Mouse (Mus musculus): ENCODE measurements around the gene Slc39a11. TPM values are rescaled to one million over a fixed set of nuclear protein-coding genes. Genes with fewer than 3 reads are reported as not detected.

The Slc39a11 gene
- polyA plus RNA-seq, 1 experiment from 2014 or later, result 15.7 TPM

GRCm38 (mm10) chr11:113562326-113562725 is 87.6 kb downstream of the Slc39a11 start:
- DNase-seq (ENCODE audit: low spot score), result no peak
- Histone ChIP-seq H3K27me3 (ENCODE audit: low read depth, poor library complexity, severe bottlenecking) (no peaks in the 10 kb centered on the region), H3K9me3 (replicated peaks) (no peaks in the 10 kb centered on the region), H3K27ac (no peak overlapping the region), H3K4me1 (peaks cover 15% of the 10 kb centered on the region), H3K4me3 (no peak overlapping the region), H3K36me3 (no peaks in the 10 kb centered on the region)
- 88% methylated on average over 8 of the region's 8 CpGs for WGBS

GRCm38 (mm10) chr11:113560150-113560549 is 89.7 kb downstream of the Slc39a11 start:
- 88% methylated on average over 4 of the region's 4 CpGs for WGBS
- Histone ChIP-seq H3K36me3 (no peaks in the 10 kb centered on the region), H3K4me3 (no peak overlapping the region), H3K27me3 (ENCODE audit: low read depth, poor library complexity, severe bottlenecking) (no peaks in the 10 kb centered on the region), H3K4me1 (peaks cover 9% of the 10 kb centered on the region), H3K27ac (no peak overlapping the region), H3K9me3 (replicated peaks) (no peaks in the 10 kb centered on the region)
- DNase-seq (ENCODE audit: low spot score), result no peak

- no peaks in the 10 kb centered on the region for H3K9me3 ChIP-seq (replicated peaks)
- no peak for DNase-seq (ENCODE audit: low spot score)
- peaks cover 3% of the 10 kb centered on the region; the same call in 1 of the 2 replicates for H3K4me1 ChIP-seq
- H3K36me3 ChIP-seq, result no peaks in the 10 kb centered on the region
- no peak overlapping the region for H3K4me3 ChIP-seq
- H3K27ac ChIP-seq, result no peak overlapping the region
- 93% methylated on average over 12 of the region's 12 CpGs for WGBS
- H3K27me3 ChIP-seq (ENCODE audit: low read depth, poor library complexity, severe bottlenecking), result no peaks in the 10 kb centered on the region
Measured at GRCm38 (mm10) chr11:113558505-113558904, 91.4 kb downstream of the Slc39a11 start.

- Histone ChIP-seq H3K9me3 (replicated peaks) (no peaks in the 10 kb centered on the region), H3K36me3 (no peaks in the 10 kb centered on the region), H3K27me3 (ENCODE audit: low read depth, poor library complexity, severe bottlenecking) (no peaks in the 10 kb centered on the region), H3K4me1 (peaks cover 10% of the 10 kb centered on the region), H3K4me3 (no peak overlapping the region), H3K27ac (no peak overlapping the region)
- no peak for DNase-seq (ENCODE audit: low spot score)
- 90% methylated on average over 12 of the region's 12 CpGs for WGBS
Measured at GRCm38 (mm10) chr11:113556142-113556541, 93.7 kb downstream of the Slc39a11 start.

GRCm38 (mm10) chr11:113554701-113555360 is 95.0 kb downstream of the Slc39a11 start:
- no peaks in the 10 kb centered on the region for H3K9me3 ChIP-seq (replicated peaks)
- H3K27me3 ChIP-seq (ENCODE audit: low read depth, poor library complexity, severe bottlenecking), result no peaks in the 10 kb centered on the region
- DNase-seq (ENCODE audit: low spot score), result no peak
- H3K36me3 ChIP-seq, result no peaks in the 10 kb centered on the region
- no peak overlapping the region for H3K27ac ChIP-seq
- WGBS, result 82% methylated on average over 7 of the region's 7 CpGs
- H3K4me3 ChIP-seq, result no peak overlapping the region
- peaks cover 10% of the 10 kb centered on the region for H3K4me1 ChIP-seq

- H3K27ac ChIP-seq, result no peak overlapping the region
- no peaks in the 10 kb centered on the region for H3K9me3 ChIP-seq (replicated peaks)
- no peaks in the 10 kb centered on the region for H3K36me3 ChIP-seq
- 88% methylated on average over 7 of the region's 7 CpGs for WGBS
- no peak overlapping the region for H3K4me3 ChIP-seq
- H3K4me1 ChIP-seq, result peaks cover 10% of the 10 kb centered on the region
- H3K27me3 ChIP-seq (ENCODE audit: low read depth, poor library complexity, severe bottlenecking), result no peaks in the 10 kb centered on the region
- DNase-seq (ENCODE audit: low spot score), result no peak
Measured at GRCm38 (mm10) chr11:113554194-113554593, 95.7 kb downstream of the Slc39a11 start.

- 88% methylated on average over 13 of the region's 13 CpGs for WGBS
Measured at GRCm38 (mm10) chr11:113553605-113554004, 96.3 kb downstream of the Slc39a11 start.

GRCm38 (mm10) chr11:113552539-113552938 is 97.3 kb downstream of the Slc39a11 start:
- no peak overlapping the region for H3K27ac ChIP-seq
- 75% methylated on average over 10 of the region's 10 CpGs for WGBS
- H3K36me3 ChIP-seq, result no peaks in the 10 kb centered on the region
- no peak overlapping the region for H3K4me3 ChIP-seq
- no peak for DNase-seq (ENCODE audit: low spot score)
- H3K9me3 ChIP-seq (replicated peaks), result no peaks in the 10 kb centered on the region
- H3K4me1 ChIP-seq, result peaks cover 10% of the 10 kb centered on the region
- H3K27me3 ChIP-seq (ENCODE audit: low read depth, poor library complexity, severe bottlenecking), result no peaks in the 10 kb centered on the region

More at GRCm38 (mm10) chr11:113553605-113554004, 96.3 kb downstream of the Slc39a11 start:
- Histone ChIP-seq H3K9me3 (replicated peaks) (no peaks in the 10 kb centered on the region), H3K27me3 (ENCODE audit: low read depth, poor library complexity, severe bottlenecking) (no peaks in the 10 kb centered on the region), H3K36me3 (no peaks in the 10 kb centered on the region), H3K27ac (no peak overlapping the region), H3K4me1 (peaks cover 10% of the 10 kb centered on the region), H3K4me3 (no peak overlapping the region)
- DNase-seq (ENCODE audit: low spot score), result no peak

GRCm38 (mm10) chr11:113546217-113546877 is 103.5 kb downstream of the Slc39a11 start:
- no peak overlapping the region for H3K4me3 ChIP-seq
- no peaks in the 10 kb centered on the region for H3K9me3 ChIP-seq (replicated peaks)
- DNase-seq (ENCODE audit: low spot score), result no peak
- peaks cover 3% of the 10 kb centered on the region; the same call in 1 of the 2 replicates for H3K36me3 ChIP-seq
- no peak overlapping the region for H3K27ac ChIP-seq
- 81% methylated on average over 11 of the region's 11 CpGs for WGBS
- peaks cover 6% of the 10 kb centered on the region for H3K4me1 ChIP-seq
- no peaks in the 10 kb centered on the region for H3K27me3 ChIP-seq (ENCODE audit: low read depth, poor library complexity, severe bottlenecking)

GRCm38 (mm10) chr11:113544017-113544640 is 105.8 kb downstream of the Slc39a11 start:
- no peak for DNase-seq (ENCODE audit: low spot score)
- H3K9me3 ChIP-seq (replicated peaks), result no peaks in the 10 kb centered on the region
- no peaks in the 10 kb centered on the region for H3K27me3 ChIP-seq (ENCODE audit: low read depth, poor library complexity, severe bottlenecking)
- peaks cover 10% of the 10 kb centered on the region for H3K4me1 ChIP-seq
- no peak overlapping the region for H3K27ac ChIP-seq
- no peak overlapping the region for H3K4me3 ChIP-seq
- H3K36me3 ChIP-seq, result peaks cover 3% of the 10 kb centered on the region; the same call in 1 of the 2 replicates
- WGBS, result 89% methylated on average over 11 of the region's 11 CpGs

- Histone ChIP-seq H3K27me3 (ENCODE audit: low read depth, poor library complexity, severe bottlenecking) (no peaks in the 10 kb centered on the region), H3K27ac (no peak overlapping the region), H3K4me3 (no peak overlapping the region), H3K9me3 (replicated peaks) (no peaks in the 10 kb centered on the region), H3K4me1 (peaks cover 7% of the 10 kb centered on the region), H3K36me3 (peaks cover 3% of the 10 kb centered on the region; the same call in 1 of the 2 replicates)
- DNase-seq (ENCODE audit: low spot score), result no peak
- 97% methylated on average over 8 of the region's 8 CpGs for WGBS
Measured at GRCm38 (mm10) chr11:113541073-113541472, 108.8 kb downstream of the Slc39a11 start.

- Histone ChIP-seq H3K27me3 (ENCODE audit: low read depth, poor library complexity, severe bottlenecking) (no peaks in the 10 kb centered on the region), H3K9me3 (replicated peaks) (no peaks in the 10 kb centered on the region), H3K27ac (peak overlapping the region; percentile 48; the same call in 1 of the 2 replicates), H3K4me3 (no peak overlapping the region), H3K36me3 (peaks cover 3% of the 10 kb centered on the region; the same call in 1 of the 2 replicates), H3K4me1 (peaks cover 4% of the 10 kb centered on the region)
- peak; percentile 41 for DNase-seq (ENCODE audit: low spot score)
- WGBS, result 42% methylated on average over 15 of the region's 15 CpGs
Measured at GRCm38 (mm10) chr11:113539502-113540209, 110.2 kb downstream of the Slc39a11 start.

Data from limb, embryonic 10.5 days (tissue).